Mouse (Mus musculus) thymus, postnatal 4 days (tissue): Measurements from ENCODE around the gene Mbip.

ENCODE experiments used
- DNase-seq: peaks from one replicate; pipeline ENCODE4 v3.0.0; 2021

Mbip gene

GRCm38 (mm10) chr12:56345367-56346089, at the start of gene Mbip:
TSS of gene Mbip (minus strand) at chr12:56345894.
- DNase-seq, result peak; percentile 99

- DNase-seq, result no peak
Measured at GRCm38 (mm10) chr12:56387647-56388205, 42.0 kb upstream of the Mbip start.

DNA sequence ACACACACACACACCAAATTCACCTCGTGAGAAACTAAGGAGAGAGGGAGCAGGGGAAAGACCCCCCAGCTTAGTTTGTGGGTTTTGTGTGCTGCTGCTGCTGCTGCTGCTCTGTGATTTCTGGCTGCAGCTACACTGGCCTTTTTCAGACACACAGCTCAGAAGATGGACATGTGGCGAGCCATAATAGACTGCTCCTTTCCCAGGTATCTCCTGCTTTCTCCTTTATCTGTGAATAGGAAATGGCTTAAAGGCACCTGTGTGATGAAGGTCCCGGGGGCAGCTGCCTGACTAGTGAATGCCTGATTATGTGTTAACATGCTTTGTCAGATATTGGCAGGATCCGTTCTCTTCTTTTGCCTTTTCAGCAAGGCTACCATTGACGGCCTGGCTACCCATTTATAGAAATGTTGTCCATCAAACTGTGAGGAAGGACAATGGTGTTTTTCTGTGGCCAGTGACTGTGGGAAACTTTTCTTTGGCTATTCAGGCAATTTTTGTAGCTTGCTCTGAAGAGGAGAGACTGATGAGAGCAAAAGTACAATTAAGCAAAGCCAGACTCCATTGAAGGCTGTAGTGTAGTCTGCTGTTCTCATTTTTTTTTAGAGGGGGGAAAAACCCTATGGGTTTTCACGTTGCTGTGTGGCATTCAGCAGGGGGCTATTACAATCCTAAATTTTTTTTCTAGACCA, 41.4 kb upstream of the Mbip start:
- DNase-seq, result no peak

GRCm38 (mm10) chr12:56344771-56345314, 851 bp downstream of the Mbip start:
- DNase-seq, result no peak

GRCm38 (mm10) chr12:56339295-56340056, 6.2 kb downstream of the Mbip start:
- DNase-seq, result no peak

GRCm38 (mm10) chr12:56333461-56333860, 12.2 kb downstream of the Mbip start:
- DNase-seq, result no peak

GRCm38 (mm10) chr12:56332475-56332874, 13.2 kb downstream of the Mbip start:
- DNase-seq, result no peak

GRCm38 (mm10) chr12:56327448-56327998, 18.2 kb downstream of the Mbip start:
- DNase-seq, result no peak

GRCm38 (mm10) chr12:56325851-56326250, 19.8 kb downstream of the Mbip start:
- no peak for DNase-seq

DNA sequence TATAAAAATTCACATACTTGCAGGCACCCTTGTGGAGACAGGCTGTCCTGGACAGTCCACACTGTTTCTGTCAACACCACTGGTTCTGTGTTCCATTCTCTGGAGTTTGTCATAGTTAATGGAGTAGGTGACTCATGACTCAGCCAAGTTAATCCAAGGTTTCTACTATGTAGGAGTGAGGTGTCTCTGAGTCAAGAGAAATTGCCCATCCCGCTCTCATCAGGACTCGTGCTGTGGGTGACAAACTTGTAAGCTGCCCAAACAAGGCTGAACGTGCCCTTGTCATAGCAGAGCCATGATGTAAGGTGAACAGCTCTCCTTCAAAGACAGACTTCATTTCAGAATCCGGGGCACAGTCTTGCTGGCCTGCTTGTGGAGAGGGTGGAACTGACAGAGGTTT, 26.8 kb downstream of the Mbip start:
- DNase-seq, result no peak

DNA sequence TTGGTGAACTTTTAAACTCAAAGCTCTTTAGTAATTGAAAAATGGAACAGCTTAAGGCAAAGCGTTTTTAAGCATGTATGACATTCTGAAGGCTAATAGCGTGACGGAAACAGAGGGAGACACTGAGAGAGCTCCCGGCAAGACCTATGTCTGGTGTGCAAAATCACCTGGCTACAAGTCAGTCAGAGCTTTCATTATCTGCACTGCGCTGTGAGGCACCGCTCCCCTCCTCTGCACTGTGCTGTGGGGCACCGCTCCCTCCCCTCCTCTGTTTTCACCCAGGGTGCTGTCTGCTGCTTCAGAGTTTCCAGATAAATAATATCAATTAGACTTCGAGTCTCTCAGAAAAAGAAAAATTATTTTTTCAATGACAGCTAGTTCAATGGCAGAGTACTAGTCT, 27.6 kb downstream of the Mbip start:
- DNase-seq, result no peak

- no peak for DNase-seq
Measured at GRCm38 (mm10) chr12:56305758-56306157, 39.9 kb downstream of the Mbip start.

- no peak for DNase-seq
Measured at GRCm38 (mm10) chr12:56302321-56303017, 43.2 kb downstream of the Mbip start.

DNA sequence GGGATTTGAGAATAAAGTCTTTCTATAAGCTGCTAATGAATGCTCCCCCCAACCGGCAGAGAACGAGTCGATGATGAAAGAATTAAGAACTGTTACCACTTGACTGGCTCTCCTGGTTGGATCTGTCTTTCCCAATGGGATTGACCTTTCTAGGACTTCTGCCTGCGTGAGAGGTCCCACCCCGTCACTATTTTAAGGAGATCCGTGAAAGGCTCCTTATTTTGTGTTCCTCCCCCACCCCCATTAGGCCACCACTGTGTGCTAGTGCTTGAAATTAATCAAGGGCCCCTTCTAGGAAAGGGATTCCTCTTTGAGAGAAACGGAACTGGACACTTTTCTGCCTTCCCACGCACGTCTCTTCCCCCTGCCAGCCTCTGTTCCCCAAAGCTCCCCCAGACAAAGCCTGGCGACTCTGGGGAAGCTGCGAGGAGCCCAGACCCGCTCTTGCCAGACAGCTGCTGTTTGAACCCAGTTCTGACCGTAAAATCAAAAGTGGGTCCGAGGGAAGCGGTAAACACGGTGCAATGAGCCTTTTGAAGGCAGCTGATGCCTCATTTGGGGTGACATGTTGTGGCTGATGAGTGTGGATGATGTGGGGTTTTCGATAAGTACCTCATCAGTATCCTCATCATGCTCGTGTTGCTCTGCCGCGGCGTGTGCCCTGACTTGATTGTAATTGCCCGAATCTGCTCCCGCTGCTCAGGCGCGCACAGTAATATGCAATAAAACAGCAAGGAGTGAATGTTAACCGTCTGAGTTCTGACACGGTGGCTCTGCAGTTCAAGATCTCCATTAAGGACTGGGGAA, 44.0 kb downstream of the Mbip start:
- no peak for DNase-seq

DNA sequence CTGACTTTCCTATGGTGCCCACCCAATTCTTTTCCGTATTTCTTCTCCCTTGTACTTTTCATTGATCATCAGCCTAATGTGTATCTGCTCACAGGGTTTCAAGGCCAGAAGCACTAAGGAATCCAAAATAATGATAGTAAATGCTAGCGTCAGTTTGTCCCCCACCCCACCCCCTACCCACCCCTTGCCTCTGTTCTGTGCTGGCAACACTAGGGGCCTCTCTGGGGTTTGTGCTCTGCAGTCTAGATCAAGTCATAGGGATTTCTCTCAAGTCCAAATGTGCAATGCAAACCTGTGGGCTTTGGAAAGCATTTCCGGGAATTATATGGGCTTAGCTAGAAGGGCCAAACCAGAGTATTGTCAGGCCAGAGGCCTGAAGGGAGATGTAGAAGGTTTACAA, 46.1 kb downstream of the Mbip start:
- DNase-seq, result no peak

GRCm38 (mm10) chr12:56298919-56299318, 46.8 kb downstream of the Mbip start:
- no peak for DNase-seq

GRCm38 (mm10) chr12:56297921-56298830, 47.5 kb downstream of the Mbip start:
- no peak for DNase-seq

DNA sequence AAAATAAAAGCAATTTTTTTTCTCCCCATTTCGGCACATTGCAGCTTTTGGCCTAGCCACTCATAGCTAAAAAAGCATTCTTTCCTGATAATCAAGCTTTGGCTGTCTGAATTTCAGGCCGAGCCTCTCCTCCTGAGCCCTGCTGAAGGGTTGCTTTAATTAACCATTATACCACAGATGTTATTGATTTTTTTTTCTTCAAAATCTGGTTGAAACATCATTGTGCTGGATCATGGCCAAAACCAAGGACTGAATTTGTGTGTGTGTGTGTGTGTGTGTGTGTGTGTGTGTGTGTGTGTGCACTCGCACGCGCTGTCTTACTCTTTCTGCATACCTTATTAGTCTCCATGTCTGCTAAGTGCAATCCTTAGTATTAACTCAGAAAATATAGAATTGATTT, 48.6 kb downstream of the Mbip start:
- DNase-seq, result no peak

GRCm38 (mm10) chr12:56296524-56296923, 49.2 kb downstream of the Mbip start:
- no peak for DNase-seq

GRCm38 (mm10) chr12:56295160-56295559, 50.5 kb downstream of the Mbip start:
- DNase-seq, result no peak
